Mouse (Mus musculus) ES-Bruce4 (cell line): ENCODE data around the gene Smox. TPM values are rescaled to one million over a fixed set of nuclear protein-coding genes. Genes with fewer than 3 reads are reported as not detected.
"Not testable (repeated sequence)": the region's sequence is repeated elsewhere in the genome, so short reads cannot be mapped to it uniquely, and the experiment has no call there.

Experiments
- H3K27ac ChIP-seq: 2 replicates; pipeline ENCODE4 v1.5.1; 2012; ENCODE audit warnings: low read length, inconsistent platforms; ENCODE audit not compliant: insufficient read depth
- H3K27me3 ChIP-seq: 2 replicates; pipeline ENCODE4 v1.6.1; 2012; ENCODE audit warnings: mild to moderate bottlenecking, low read length, inconsistent platforms; ENCODE audit not compliant: control insufficient read depth, poor library complexity, insufficient read depth, severe bottlenecking
- H3K36me3 ChIP-seq: 2 replicates; pipeline ENCODE4 v1.6.1; 2012; ENCODE audit warnings: inconsistent platforms, mild to moderate bottlenecking, low read length, moderate library complexity; ENCODE audit not compliant: control insufficient read depth, poor library complexity, insufficient read depth, severe bottlenecking
- H3K4me1 ChIP-seq: one replicate; pipeline ENCODE4 v1.8.1; 2011; ENCODE audit warnings: low read length; ENCODE audit not compliant: control insufficient read depth, insufficient read depth
- H3K4me3 ChIP-seq: 2 replicates; pipeline ENCODE4 v1.5.1; 2011; ENCODE audit warnings: low read depth, mild to moderate bottlenecking, low read length
- H3K9ac ChIP-seq: 2 replicates; pipeline ENCODE4 v1.6.1; 2012; ENCODE audit warnings: low read depth, mild to moderate bottlenecking, inconsistent platforms; ENCODE audit not compliant: poor library complexity, severe bottlenecking
- H3K9me3 ChIP-seq: replicated peaks from 2 replicates; pipeline ENCODE4 v1.6.1; 2012; ENCODE audit warnings: mild to moderate bottlenecking, low read length, inconsistent platforms; ENCODE audit not compliant: control insufficient read depth, poor library complexity, insufficient read depth, severe bottlenecking
- CTCF ChIP-seq: IDR thresholded peaks from one replicate; pipeline ENCODE4 v1.8.1; 2011; ENCODE audit warnings: low read depth, low read length
- EP300 ChIP-seq: IDR thresholded peaks from 2 replicates; pipeline ENCODE4 v1.6.1; 2011; ENCODE audit warnings: low read depth, low read length; ENCODE audit not compliant: insufficient read depth
- POLR2A ChIP-seq: IDR thresholded peaks from one replicate; pipeline ENCODE4 v1.8.1; 2011; ENCODE audit warnings: low read length; ENCODE audit not compliant: insufficient read depth
- polyA plus RNA-seq: library from polyadenylated mRNA; stranded (reverse); fragments of >200 nt; gene quantifications from 2 replicates; pipeline ENCODE4 v1.2.4, GENCODE M21; 2011; ENCODE audit warnings: low read depth; ENCODE audit not compliant: missing spikeins, insufficient read depth, insufficient read length

Smox gene
- polyA plus RNA-seq, 1 experiment = 18.2 TPM

- Histone ChIP-seq H3K27me3 (no peaks in the 10 kb centered on the region), H3K4me1 (no peaks in the 10 kb centered on the region), H3K27ac (no peak overlapping the region), H3K36me3 (no peaks in the 10 kb centered on the region), H3K9me3 (no peaks in the 10 kb centered on the region), H3K9ac (no peak overlapping the region), H3K4me3 (no peak overlapping the region)
- TF ChIP-seq POLR2A = no peak
- no peak for TF ChIP-seq CTCF
- no peak for TF ChIP-seq EP300
Observed at GRCm38 (mm10) chr2:131466732-131467131, 24.6 kb upstream of the Smox start.

DNA sequence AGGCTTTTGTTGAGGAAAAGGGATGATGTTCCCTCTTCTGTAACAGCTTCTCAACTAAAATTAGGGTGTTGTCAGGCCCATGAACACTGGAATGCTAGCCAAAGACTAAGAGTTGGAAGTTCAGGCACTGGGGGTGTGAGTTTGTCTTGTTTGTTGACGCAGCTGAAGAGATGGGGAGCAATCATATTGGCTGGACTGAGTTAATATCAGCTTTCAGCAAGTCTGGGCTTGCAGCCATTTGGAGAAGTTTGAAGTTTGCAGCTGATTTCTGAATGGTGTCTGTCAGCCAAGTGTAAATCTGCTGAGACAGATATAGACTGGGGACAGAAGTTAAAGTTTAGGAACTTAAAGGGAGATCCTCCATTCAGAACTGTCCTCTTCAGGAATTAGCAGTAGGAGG, 21.4 kb upstream of the Smox start:
- Histone ChIP-seq H3K9me3 (no peaks in the 10 kb centered on the region), H3K9ac (no peak overlapping the region), H3K36me3 (no peaks in the 10 kb centered on the region), H3K27ac (no peak overlapping the region), H3K27me3 (no peaks in the 10 kb centered on the region), H3K4me3 (no peak overlapping the region), H3K4me1 (no peaks in the 10 kb centered on the region)
- TF ChIP-seq EP300 (no peak), CTCF (no peak), POLR2A (no peak)

- H3K9me3 ChIP-seq = no peaks in the 10 kb centered on the region
- TF ChIP-seq POLR2A (no peak), EP300 (no peak), CTCF (no peak)
- no peak overlapping the region for H3K27ac ChIP-seq
- H3K27me3 ChIP-seq = no peaks in the 10 kb centered on the region
- H3K4me3 ChIP-seq = no peak overlapping the region
- H3K9ac ChIP-seq = no peak overlapping the region
- H3K36me3 ChIP-seq = no peaks in the 10 kb centered on the region
- no peaks in the 10 kb centered on the region for H3K4me1 ChIP-seq
Observed at GRCm38 (mm10) chr2:131473749-131474148, 17.5 kb upstream of the Smox start.

GRCm38 (mm10) chr2:131477105-131477504, 14.2 kb upstream of the Smox start:
- H3K4me1 ChIP-seq, H3K4me3 ChIP-seq, H3K27ac ChIP-seq, H3K9me3 ChIP-seq, H3K36me3 ChIP-seq, H3K27me3 ChIP-seq, H3K9ac ChIP-seq: not testable (repeated sequence)

GRCm38 (mm10) chr2:131477917-131478316, 13.4 kb upstream of the Smox start:
- Histone ChIP-seq H3K4me1 (no peaks in the 10 kb centered on the region), H3K9me3 (no peaks in the 10 kb centered on the region), H3K4me3 (no peak overlapping the region), H3K9ac (no peak overlapping the region), H3K27me3 (no peaks in the 10 kb centered on the region), H3K27ac (no peak overlapping the region), H3K36me3 (no peaks in the 10 kb centered on the region)
- TF ChIP-seq EP300 (no peak), CTCF (no peak), POLR2A (no peak)

DNA sequence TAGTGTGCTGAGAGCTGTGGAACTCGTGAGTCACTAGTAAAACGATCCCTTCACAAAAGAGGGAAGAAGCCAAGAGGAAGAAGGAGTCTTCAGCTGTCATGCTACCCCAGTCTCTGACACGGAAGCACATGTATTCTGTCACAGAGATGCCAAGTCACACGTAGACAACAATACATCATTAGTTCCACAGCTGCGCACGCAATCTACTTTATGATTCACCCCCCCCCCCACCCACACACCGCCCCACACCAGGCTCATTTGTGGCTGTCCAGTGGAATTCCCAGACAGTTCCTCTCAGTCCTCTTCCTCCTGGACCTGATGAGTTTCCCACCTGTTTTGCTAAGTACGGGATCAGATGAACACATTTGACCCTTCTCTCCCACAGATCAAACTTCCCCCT, 12.9 kb upstream of the Smox start:
- Histone ChIP-seq H3K27ac (no peak overlapping the region), H3K36me3 (no peaks in the 10 kb centered on the region), H3K27me3 (no peaks in the 10 kb centered on the region), H3K9ac (no peak overlapping the region), H3K4me1 (no peaks in the 10 kb centered on the region), H3K4me3 (no peak overlapping the region), H3K9me3 (no peaks in the 10 kb centered on the region)
- TF ChIP-seq CTCF (no peak), POLR2A (no peak)

DNA sequence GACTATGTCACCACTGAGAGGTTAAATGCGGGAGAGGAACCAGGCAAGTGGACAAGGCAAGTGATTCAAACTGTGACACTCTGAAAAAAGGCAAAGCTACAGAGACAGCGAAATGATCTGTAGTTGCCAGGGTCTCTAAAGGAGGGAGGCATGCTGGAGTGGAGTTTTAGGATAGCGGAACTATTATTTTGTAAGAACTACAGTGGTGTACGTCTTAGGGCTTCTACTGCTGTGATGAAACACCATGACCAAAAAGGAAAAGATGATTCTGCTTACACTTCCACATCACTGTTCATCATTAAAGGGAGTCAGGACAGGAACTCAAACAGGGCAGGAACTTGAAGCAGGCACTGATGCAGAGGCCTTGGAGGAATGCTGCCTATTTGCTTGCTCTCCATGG, 12.4 kb upstream of the Smox start:
- H3K4me3 ChIP-seq = no peak overlapping the region
- no peaks in the 10 kb centered on the region for H3K27me3 ChIP-seq
- H3K9me3 ChIP-seq = no peaks in the 10 kb centered on the region
- no peaks in the 10 kb centered on the region for H3K4me1 ChIP-seq
- no peak overlapping the region for H3K9ac ChIP-seq
- H3K36me3 ChIP-seq = no peaks in the 10 kb centered on the region
- TF ChIP-seq POLR2A (no peak), CTCF (no peak), EP300 (no peak)
- no peak overlapping the region for H3K27ac ChIP-seq
